Mouse (Mus musculus) thymus, adult 2 months (tissue): Measurements from ENCODE around the gene Cryl1. TPM values are rescaled to one million over a fixed set of nuclear protein-coding genes. Genes with fewer than 3 reads are reported as not detected.

Experiments
- DNase-seq: peaks from one replicate; pipeline ENCODE4 v3.0.0; 2021
- H3K27ac ChIP-seq: fragments of 200-500 bp; 2 replicates; pipeline ENCODE4 v1.5.1; 2012; ENCODE audit warnings: low read length, control low read depth; ENCODE audit not compliant: control insufficient read depth, insufficient read depth
- H3K27me3 ChIP-seq: fragments of 200-500 bp; 2 replicates; pipeline ENCODE4 v1.6.1; 2012; ENCODE audit warnings: mild to moderate bottlenecking, low read length, moderate library complexity, mixed read lengths; ENCODE audit not compliant: control insufficient read depth, insufficient read depth
- H3K36me3 ChIP-seq: fragments of 200-500 bp; 2 replicates; pipeline ENCODE4 v1.6.1; 2012; ENCODE audit warnings: mild to moderate bottlenecking, low read length, moderate library complexity; ENCODE audit not compliant: control insufficient read depth, insufficient read depth
- H3K4me1 ChIP-seq: fragments of 200-500 bp; replicated peaks from 2 replicates; pipeline ENCODE4 v1.6.1; 2012; ENCODE audit warnings: low read length; ENCODE audit not compliant: control insufficient read depth, insufficient read depth
- H3K4me3 ChIP-seq: fragments of 200-500 bp; 2 replicates; pipeline ENCODE4 v1.5.1; 2012; ENCODE audit warnings: mild to moderate bottlenecking, low read length, control low read depth, moderate library complexity; ENCODE audit not compliant: control insufficient read depth, insufficient read depth
- CTCF ChIP-seq: fragments of 200-500 bp; IDR thresholded peaks from 2 replicates; pipeline ENCODE4 v1.5.1; 2012; ENCODE audit warnings: mild to moderate bottlenecking, control low read depth, low read length, moderate library complexity, borderline replicate concordance; ENCODE audit not compliant: control insufficient read depth, poor library complexity, insufficient read depth; ENCODE audit errors: extremely low read depth
- POLR2A ChIP-seq: fragments of 200-500 bp; IDR thresholded peaks from 2 replicates; pipeline ENCODE4 v1.6.1; 2012; ENCODE audit warnings: mild to moderate bottlenecking, low read length, control low read depth, moderate library complexity; ENCODE audit not compliant: control insufficient read depth, poor library complexity, insufficient read depth; ENCODE audit errors: extremely low read depth
- WGBS: fragments of 180-500 bp; shearing (Covaris S2); methylation state at CpG from one replicate; pipeline ENCODE4 v1.1.7; 2018; 5-methylcytosine and 5-hydroxymethylcytosine counted together
- polyA plus RNA-seq: library from polyadenylated mRNA; depleted of rRNA; stranded (reverse); fragments of >200 nt; gene quantifications from 2 replicates; pipeline ENCODE4 v1.2.3, GENCODE M21; 2012

Cryl1 gene
- polyA plus RNA-seq, 1 experiment, result 40.1 TPM

DNA sequence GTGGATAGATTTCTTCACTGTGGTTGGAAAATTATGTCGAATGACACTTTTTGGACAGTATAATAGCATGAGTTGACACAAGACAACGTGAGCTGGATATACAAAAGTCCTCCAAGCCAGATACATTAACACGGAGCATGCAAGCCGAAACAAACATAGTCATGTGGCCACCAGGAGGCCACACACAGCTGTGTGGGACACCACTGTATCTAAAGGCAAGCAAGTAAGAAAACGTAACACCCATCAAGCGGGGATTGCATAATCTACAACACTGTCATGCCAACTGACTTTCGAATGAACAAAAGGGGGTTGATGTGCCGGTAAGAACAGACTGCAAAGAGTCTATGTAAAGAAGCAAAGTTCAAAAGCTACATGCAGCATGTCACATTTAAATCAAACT lies 65.8 kb downstream of the Cryl1 start:
- Histone ChIP-seq H3K27me3 (no peaks in the 10 kb centered on the region), H3K4me3 (no peak overlapping the region), H3K27ac (no peak overlapping the region), H3K36me3 (no peaks in the 10 kb centered on the region), H3K4me1 (no peaks in the 10 kb centered on the region)
- DNase-seq, result no peak
- WGBS, result 94% methylated on average over 8 of the region's 8 CpGs
- TF ChIP-seq CTCF (no peak), POLR2A (no peak)

- DNase-seq, result no peak
- Histone ChIP-seq H3K4me1 (no peaks in the 10 kb centered on the region), H3K27me3 (no peaks in the 10 kb centered on the region), H3K27ac (no peak overlapping the region), H3K36me3 (no peaks in the 10 kb centered on the region), H3K4me3 (no peak overlapping the region)
- WGBS, result 92% methylated on average over 10 of the region's 10 CpGs
- TF ChIP-seq CTCF (no peak), POLR2A (no peak)
These were observed 67.2 kb downstream of the Cryl1 start for GRCm38 (mm10) chr14:57331097-57331496.

DNA sequence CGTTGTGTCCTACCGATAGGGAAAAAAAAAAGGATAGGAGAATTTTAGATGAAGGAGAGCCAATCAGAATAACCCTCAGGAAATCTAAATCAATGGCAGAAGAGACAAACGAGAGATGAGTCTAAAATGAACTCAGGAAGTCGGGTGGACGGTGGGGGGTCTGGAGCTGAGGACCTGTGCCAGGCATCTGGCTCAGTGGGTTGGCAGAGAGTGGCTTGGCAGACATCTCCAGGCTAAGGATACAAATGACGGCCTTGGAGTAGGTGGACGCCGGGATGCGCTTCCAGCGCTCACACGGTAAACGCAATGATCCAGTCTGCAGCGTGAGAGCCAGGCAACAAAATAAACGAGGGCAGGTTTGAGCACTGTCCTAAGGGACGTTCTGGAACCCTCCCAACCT lies 68.7 kb downstream of the Cryl1 start:
- WGBS, result 96% methylated on average over 15 of the region's 15 CpGs
- no peak overlapping the region for H3K27ac ChIP-seq

DNA sequence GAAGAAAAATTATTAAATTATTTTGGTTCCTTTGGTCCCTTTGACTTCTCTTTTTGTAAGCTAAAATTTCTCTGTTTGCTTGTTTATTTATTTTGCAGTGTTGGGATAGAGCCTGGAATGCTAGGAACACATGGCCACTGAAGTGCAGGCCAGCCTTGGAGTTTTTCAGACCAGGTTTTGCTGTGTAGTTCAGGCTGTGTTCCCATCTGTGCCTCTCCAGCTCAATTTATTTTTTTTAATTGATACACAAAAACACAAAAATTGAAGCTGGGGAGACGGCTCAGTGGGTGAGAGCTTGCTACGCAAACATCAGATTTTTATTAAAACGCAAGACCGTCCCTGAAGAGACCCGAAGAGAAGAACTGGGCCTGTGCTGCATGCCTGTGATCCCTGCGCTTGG lies 71.6 kb downstream of the Cryl1 start:
- WGBS, result 99% methylated on average over 6 of the region's 6 CpGs
- no peaks in the 10 kb centered on the region for H3K36me3 ChIP-seq
- H3K27me3 ChIP-seq, result no peaks in the 10 kb centered on the region
- TF ChIP-seq POLR2A, result no peak
- no peak for TF ChIP-seq CTCF
- H3K4me1 ChIP-seq, result no peaks in the 10 kb centered on the region
- no peak overlapping the region for H3K4me3 ChIP-seq
- no peak for DNase-seq
- H3K27ac ChIP-seq, result no peak overlapping the region

More for the DNA sequence above, 68.7 kb downstream of the Cryl1 start:
- no peak for DNase-seq
- H3K27me3 ChIP-seq, result no peaks in the 10 kb centered on the region
- H3K4me1 ChIP-seq, result no peaks in the 10 kb centered on the region
- no peak for TF ChIP-seq CTCF
- no peak for TF ChIP-seq POLR2A
- no peaks in the 10 kb centered on the region for H3K36me3 ChIP-seq
- H3K4me3 ChIP-seq, result no peak overlapping the region

- no peaks in the 10 kb centered on the region for H3K27me3 ChIP-seq
- TF ChIP-seq POLR2A (no peak), CTCF (no peak)
- WGBS, result 95% methylated on average over 1 of the region's 1 CpGs
These were observed 79.5 kb downstream of the Cryl1 start for GRCm38 (mm10) chr14:57318812-57319211.

GRCm38 (mm10) chr14:57316662-57317600 lies 81.4 kb downstream of the Cryl1 start:
- TF ChIP-seq POLR2A, result no peak
- no peak for TF ChIP-seq CTCF
- no peaks in the 10 kb centered on the region for H3K4me1 ChIP-seq
- H3K27ac ChIP-seq, result no peak overlapping the region
- 85% methylated on average over 16 of the region's 16 CpGs for WGBS
- no peaks in the 10 kb centered on the region for H3K27me3 ChIP-seq
- H3K36me3 ChIP-seq, result no peaks in the 10 kb centered on the region
- no peak overlapping the region for H3K4me3 ChIP-seq
- DNase-seq, result no peak

More at GRCm38 (mm10) chr14:57318812-57319211, 79.5 kb downstream of the Cryl1 start:
- Histone ChIP-seq H3K36me3 (no peaks in the 10 kb centered on the region), H3K27ac (no peak overlapping the region), H3K4me1 (no peaks in the 10 kb centered on the region), H3K4me3 (no peak overlapping the region)
- no peak for DNase-seq
